Mouse (Mus musculus) gastrocnemius, postnatal 10 days (tissue): ENCODE results near the gene Mthfd1l. TPM values are rescaled to one million over a fixed set of nuclear protein-coding genes. Genes with fewer than 3 reads are reported as not detected.
A peak's percentile ranks its signal among the peaks of the same experiment; 100 is the strongest.
"Not testable (repeated sequence)": the region's sequence is repeated elsewhere in the genome, so short reads cannot be mapped to it uniquely, and the experiment has no call there.

Source experiments
- DNase-seq: peaks from one replicate; pipeline ENCODE4 v3.0.0; 2021; ENCODE audit warnings: mixed read lengths
- total RNA-seq, 2 experiments: library from RNA; stranded (reverse); gene quantifications; 2 replicates each; pipeline ENCODE4 v1.2.3; 2021

Mthfd1l gene
- total RNA-seq, 2 experiments from 2014 or later, result 4.7 to 4.8 TPM

GRCm38 (mm10) chr10:4119287-4119686, 146.4 kb downstream of the Mthfd1l start:
- DNase-seq, result no peak

DNA sequence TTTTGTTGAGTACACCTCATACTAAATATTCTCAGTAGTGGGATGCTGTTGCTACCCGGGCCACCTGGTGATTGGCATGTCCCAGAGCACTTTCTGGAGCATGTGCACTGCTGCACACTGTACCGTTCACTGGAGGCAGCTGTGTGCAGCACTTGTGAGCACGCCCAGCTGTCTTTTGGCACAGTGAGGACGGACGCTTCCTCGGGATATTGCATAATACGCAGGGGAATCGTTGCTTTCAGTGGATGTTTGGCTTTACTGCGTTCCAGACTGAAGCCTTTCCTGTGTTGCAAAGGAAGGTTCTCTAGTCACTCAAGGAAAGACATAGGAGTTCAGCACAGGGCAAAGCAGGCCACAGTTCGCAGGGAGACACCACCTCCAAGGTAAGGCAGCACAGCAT, 147.8 kb downstream of the Mthfd1l start:
- DNase-seq, result peak; percentile 37

DNA sequence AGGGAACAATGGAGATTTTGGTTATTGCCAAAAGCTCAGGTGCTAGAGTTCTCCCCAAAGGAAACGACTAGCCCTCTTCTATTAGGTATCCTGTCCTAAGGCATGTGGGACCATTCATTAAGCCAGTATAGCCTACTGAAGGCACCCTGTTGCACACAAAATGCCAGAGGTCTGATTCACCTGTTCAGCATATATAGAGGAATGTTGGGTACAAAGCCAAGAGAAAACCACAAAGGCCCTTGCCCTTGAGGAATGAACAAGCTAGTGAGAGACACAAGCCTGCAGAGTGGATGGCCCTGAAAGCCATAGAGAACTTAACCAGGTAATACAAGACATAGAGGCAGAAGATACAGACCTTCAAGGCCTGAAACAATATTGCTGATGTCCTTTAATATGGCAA, 148.3 kb downstream of the Mthfd1l start:
- no peak for DNase-seq

DNA sequence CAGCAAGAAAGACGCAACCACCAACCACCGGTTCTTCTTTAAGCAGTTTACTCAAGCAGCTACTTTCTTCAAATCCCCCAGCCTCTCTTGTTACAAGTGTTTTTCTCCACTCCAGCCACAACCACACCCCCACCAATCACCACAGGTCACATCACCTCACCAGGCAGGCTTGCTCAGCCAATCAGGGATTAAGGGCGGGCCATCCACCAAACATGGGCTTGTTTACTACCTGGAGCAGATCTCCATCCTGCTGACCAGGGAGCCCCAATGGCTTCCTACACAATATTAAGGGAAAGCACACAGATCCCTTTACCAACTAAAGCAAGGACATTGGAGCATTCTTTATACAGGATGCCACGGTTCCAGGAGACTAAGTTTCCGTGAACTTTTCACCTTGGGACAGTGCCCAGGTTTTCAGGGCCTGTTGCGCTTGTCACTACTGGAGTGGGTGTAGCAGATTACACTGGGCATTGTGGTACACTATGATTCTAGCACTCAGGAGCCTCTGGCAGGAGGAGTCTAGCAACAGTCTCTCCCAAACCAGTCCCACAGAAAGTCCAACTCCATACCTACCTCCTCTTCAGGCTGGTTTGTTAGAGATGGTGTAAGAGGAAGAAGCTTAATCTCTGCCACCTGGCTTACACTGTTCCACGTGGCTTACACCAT, 150.5 kb downstream of the Mthfd1l start:
- DNase-seq, result not testable (repeated sequence)

DNA sequence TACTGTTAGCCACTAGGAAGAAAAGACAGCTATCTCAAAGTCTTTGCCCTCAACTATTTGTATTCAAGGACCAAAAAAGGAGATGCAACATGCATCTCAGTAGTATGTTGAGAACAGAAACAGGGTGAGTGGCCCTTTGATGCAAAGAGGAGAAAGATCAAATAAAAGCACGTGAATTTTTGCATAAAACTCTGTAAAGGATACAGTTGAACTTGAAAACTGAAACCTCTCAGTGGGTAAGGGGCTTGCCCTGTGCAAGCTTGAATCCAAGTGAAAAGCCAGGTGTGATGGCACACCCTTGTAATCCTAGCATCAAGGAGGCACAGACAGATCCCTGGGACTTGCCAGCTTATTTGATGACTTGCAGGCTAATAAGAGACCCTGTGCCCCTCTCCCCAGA, 151.2 kb downstream of the Mthfd1l start:
- no peak for DNase-seq

GRCm38 (mm10) chr10:4125232-4125631, 152.3 kb downstream of the Mthfd1l start:
- no peak for DNase-seq

DNA sequence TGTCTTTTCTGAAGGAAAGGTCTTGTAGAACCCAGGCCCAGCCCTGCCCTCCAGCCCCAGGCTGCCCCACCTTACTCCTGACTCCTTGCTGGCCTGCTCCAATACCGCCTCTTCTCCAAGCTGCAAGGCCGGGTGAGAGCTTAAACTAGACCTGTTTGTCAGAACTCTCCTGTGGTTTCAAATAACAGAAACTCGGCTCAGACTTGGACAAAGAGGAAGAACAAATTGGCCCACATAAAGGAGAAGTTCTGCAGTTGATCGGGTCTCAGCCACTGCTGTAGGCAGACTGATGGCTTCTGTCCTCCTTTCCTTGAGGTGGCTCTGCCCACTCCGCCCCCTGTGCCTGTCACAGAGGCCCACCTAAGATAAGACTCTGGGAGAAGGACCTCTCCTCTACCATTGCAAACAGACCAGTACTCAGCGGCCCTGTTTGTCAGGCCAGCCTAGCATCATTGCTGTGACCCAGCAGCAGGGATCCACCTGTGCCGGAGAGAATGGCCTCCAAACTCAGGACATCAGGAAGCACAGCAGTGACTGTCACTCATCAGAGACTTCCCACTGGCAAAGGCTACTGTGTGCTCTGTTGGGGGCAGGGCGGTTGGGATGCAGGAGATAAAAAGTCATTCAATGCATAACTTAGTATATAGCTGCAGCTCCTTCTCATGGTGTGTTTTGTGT, 153.6 kb downstream of the Mthfd1l start:
- no peak for DNase-seq

DNA sequence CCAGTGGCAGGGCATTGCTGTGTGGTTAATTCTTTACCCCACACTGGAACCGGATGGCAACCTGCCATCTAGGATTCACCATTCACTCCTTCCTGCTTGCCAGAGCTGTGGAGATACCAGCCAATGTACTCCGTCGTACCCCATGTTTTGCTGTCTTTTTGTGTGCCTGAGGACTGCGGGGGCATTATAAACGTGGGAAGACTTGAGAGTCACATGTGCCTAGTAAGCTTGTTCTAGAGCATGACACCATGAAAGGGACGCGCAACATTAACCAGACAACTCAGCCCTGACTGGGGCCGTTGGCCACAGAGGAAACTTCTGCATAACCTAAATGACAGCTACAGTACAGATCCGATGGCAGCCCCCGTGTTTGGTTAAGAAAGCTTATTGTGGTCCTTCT, 155.5 kb downstream of the Mthfd1l start:
- DNase-seq, result no peak

DNA sequence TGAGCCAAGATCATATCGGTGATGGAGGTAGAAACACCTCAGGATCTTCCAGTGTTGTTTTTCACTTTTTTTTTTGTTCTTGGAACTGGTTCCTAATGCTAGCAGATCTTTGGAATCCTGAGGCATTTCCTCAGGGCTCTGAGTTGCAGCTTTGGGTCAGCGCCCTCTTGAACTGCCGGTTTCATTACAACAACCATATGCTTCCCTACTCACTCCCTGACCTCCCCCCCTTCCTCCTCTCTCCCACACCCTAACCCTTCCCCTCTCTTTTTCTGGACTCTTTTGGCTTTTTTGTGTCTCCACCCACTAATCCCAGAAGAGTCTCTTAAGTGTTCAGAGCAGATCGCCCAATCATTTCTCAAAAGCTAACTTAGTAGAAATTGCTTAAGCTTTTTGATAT, 156.0 kb downstream of the Mthfd1l start:
- no peak for DNase-seq

DNA sequence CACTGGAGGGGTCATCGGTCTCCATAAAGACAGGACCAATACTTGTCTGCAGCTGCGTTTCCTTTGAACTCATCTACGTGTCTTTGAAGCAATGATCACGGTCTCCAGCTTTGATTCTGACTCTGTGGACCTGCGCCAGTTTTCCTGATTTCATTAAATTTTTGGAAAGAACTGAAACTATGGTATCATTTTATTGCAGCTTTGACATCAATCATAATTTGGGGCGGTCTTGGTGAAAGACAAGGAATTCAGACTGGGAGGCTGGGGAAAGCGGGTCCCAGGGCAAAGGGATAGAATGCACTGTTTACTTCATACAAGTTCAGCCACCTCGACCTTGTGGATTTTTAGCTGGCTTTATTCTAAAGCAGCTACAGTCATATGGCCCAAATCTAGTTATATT, 156.5 kb downstream of the Mthfd1l start:
- no peak for DNase-seq

- no peak for DNase-seq
These were observed 157.2 kb downstream of the Mthfd1l start for GRCm38 (mm10) chr10:4130034-4130607.

DNA sequence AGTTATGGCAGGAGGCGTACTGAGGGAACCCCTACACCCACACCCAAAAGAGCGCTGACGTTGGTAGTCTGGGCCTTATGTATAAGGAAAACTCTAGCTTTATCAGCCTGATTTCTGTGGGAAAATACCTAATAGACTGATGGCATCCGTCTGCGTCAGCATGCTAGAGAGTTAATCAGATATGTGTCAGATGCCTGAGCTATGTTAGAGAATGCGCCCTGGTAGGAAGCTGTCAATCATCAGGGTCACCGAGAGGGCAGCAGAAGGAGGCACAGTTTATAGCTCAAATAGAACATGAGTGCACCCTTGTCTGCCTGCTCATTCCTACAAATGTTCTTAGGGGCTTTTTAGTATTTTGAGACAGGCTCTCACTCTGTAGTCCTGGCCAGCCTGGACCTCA, 159.8 kb downstream of the Mthfd1l start:
- no peak for DNase-seq

GRCm38 (mm10) chr10:4135100-4135764, 162.3 kb downstream of the Mthfd1l start:
- no peak for DNase-seq

GRCm38 (mm10) chr10:4139531-4139930, 166.6 kb downstream of the Mthfd1l start:
- DNase-seq, result no peak

- DNase-seq, result no peak
These were observed 168.8 kb downstream of the Mthfd1l start for GRCm38 (mm10) chr10:4141689-4142088.

DNA sequence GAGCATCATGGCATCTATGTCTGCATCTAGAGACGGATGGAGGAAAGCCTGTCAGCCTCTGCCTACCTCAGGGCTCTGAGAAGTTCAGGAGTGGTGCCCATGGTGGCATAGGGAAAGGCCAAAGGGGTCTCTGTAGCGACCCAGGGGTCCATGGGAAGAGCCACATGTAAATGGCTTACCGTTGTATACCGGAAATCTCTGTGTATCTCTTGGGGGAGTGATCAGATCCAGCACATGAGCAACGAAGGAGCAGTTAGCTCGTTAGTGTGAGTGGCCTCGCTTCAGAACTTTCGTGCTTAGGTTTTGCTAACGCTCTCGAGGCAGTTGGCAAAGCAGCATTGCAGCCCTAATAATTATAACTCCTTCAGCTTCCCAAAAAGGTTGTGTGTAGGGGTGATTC, 169.9 kb downstream of the Mthfd1l start:
- no peak for DNase-seq

DNA sequence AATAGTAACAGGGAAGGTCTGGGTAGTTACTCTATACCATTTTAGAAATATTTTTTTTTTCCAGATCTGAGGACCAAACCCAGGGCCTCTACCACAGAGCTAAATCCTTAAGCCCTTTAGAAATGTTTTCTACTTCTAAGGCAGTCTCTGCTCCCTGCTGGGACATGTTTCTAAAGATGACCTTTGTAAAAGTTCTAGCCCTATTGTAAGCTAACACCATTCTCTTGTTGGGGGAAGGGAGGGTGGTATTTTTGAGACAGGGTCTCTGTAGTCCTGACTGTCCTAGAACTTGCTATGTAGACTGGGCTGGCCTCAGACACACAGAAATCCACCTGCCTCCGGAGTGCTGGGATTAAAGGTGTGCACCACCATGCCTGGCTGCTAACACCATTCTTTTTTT, 170.5 kb downstream of the Mthfd1l start:
- no peak for DNase-seq

DNA sequence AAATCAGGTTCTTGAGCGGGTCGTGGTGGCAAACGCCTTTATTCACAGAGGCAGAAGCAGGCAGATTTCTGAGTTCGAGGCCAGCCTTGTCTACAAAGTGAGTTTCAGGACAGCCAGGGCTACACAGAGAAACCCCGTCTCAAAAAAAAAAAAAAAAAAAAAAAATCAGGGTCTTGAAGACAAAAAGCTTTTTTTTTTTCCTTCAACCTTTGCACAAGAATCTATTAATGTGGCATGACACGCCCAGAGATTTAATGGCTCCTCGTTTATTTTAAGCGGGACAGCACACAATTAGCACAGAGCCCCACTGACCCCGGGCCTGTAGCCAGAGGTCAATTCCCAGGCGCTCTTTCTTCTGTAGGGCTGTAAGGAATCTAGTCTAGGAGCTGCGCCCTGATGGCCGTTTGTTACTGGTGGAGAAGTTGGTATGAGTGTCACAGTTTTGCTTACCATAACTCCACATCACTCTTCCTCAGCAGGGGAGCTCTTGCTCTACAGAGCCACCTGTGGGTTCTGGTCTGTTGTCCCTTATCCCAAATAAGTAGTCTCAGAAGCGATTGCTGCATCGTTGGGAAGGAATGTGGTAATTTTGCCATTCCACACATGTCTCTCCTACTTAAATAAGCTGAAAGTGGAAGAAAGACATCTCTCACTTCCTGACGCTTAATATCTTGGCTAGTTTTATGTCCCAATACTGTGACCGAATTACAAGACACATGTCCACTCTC, 172.3 kb downstream of the Mthfd1l start:
- DNase-seq, result no peak

- DNase-seq, result no peak
These were observed 174.0 kb downstream of the Mthfd1l start for GRCm38 (mm10) chr10:4146947-4147346.

GRCm38 (mm10) chr10:4151159-4151558, 178.2 kb downstream of the Mthfd1l start:
- no peak for DNase-seq

DNA sequence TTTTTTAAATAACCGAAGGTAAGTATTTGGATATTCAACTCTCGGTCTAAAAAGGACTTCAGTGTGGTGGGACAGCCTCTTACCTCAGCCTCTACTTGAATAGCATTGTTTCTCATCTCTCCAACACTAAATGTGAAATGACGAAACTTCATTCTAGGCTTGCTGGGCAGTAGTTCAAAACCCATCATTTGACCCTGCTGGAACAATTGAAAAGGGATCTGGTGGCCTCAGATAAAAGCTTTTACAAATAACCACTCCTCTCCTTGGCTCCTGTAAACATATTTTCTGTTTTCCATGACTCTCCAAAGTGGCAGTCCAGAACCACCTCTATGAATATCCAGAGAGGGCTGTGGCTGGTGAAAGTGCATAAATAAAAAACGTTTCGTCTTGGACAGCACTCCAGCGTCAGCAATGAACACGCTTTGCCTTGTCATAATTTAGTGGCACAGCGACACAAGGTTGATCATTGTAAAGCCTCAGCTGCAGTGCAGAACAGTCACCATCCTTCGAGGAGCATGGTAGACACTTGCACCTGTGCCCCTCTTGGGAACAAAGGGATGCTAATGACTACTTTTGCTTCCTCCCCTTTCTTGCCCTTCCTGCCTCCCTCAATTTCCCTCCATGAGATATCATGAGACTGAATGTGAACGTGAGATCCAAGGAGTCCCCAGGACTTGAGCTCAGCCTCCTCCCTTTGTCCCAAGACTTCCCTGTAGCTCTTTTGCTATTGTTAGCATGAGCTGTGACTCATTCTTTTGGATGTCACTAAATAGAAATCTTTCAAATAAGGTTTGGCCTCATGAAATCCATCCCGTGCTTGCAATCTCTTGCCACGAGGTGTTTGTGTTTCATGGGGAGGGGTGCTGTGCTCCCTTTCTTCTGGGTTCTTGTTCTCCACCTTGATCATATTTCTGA, 179.2 kb downstream of the Mthfd1l start:
- DNase-seq, result no peak
